Mouse (Mus musculus) ES-E14 (cell line): ENCODE measurements at regions not wholly inside any gene's neighbourhood (a gene's known extent, or its start where the extent isn't known, plus 50 kb on each side); places are given as distances from the start of the nearest gene placed in this dataset.

Source experiments
- HCFC1 ChIP-seq: IDR thresholded peaks from 2 replicates; pipeline ENCODE4 v1.6.1; 2012; ENCODE audit warnings: low read length, inconsistent platforms, borderline replicate concordance; ENCODE audit not compliant: insufficient read depth
- MAFK ChIP-seq: IDR thresholded peaks from 2 replicates; pipeline ENCODE4 v1.6.1; 2014; ENCODE audit warnings: mild to moderate bottlenecking, low read depth, low read length, inconsistent platforms; ENCODE audit not compliant: insufficient read depth
- ZC3H11A ChIP-seq: IDR thresholded peaks from 2 replicates; pipeline ENCODE4 v1.6.1; 2012; ENCODE audit warnings: low read depth, mild to moderate bottlenecking, inconsistent platforms, low read length, borderline replicate concordance

GRCm38 (mm10) chr9:41580067-41580466, 418.6 kb upstream of the Ubash3b start:
- no peak for TF ChIP-seq HCFC1
- TF ChIP-seq MAFK: no peak
- TF ChIP-seq ZC3H11A: no peak
